ENCODE assay signal across 21 mouse cellular contexts in genomic region chr14:48663531-48663930, GRCm38 (mm10). TPM values are rescaled to one million over a fixed set of nuclear protein-coding genes. Genes with fewer than 3 reads are reported as not detected.
DNase-seq lines count a peak whose midpoint lies in the region; ATAC-seq and TF ChIP-seq lines count a peak whose summit lies in the region.
"Had no signal": no experiment of that assay in that cellular context is flagged by ENCODE, and none has a peak within 500 bp of the region (broad histone marks: within the 10 kb centered on the region; RNA-seq: fewer than 3 reads in every experiment).

No protein-coding gene starts in this region.

- H3K27ac ChIP-seq in embryonic facial prominence, embryonic 11.5 days (replicated peaks; ENCODE audit: low read depth, low read length), result no peak overlapping the region
- H3K27ac ChIP-seq in hindbrain, embryonic 11.5 days (ENCODE audit: low read depth, low read length), result no peak overlapping the region
- peak overlapping the region; percentile 78 for H3K27ac ChIP-seq in midbrain, embryonic 12.5 days (replicated peaks)
- H3K27ac ChIP-seq in cerebellum, adult 2 months (ENCODE audit: insufficient read depth, low read length), result no peak overlapping the region
- H3K27ac ChIP-seq: heart, adult 2 months; neural tube, embryonic 13.5 days; stomach, postnatal 0 days had no signal

- no peak for TF ChIP-seq CTCF in cerebellum, adult 2 months (IDR thresholded peaks at IDR 0.05; ENCODE audit: borderline replicate concordance, insufficient read depth, low read depth, low read length)

- no peaks in the 10 kb centered on the region; the same call in 1 of the 2 replicates for H3K4me1 ChIP-seq in embryonic facial prominence, embryonic 11.5 days (ENCODE audit: control insufficient read depth, insufficient read depth, low read length)
- peaks cover 4% of the 10 kb centered on the region; the same call in 1 of the 2 replicates for H3K4me1 ChIP-seq in hindbrain, embryonic 11.5 days (replicated peaks; ENCODE audit: control insufficient read depth, insufficient read depth, low read length)
- peaks cover 45% of the 10 kb centered on the region for H3K4me1 ChIP-seq in midbrain, embryonic 12.5 days
- H3K4me1 ChIP-seq in cerebellum, adult 2 months (ENCODE audit: control insufficient read depth, insufficient read depth, low read length), result no peaks in the 10 kb centered on the region

- peak; percentile 6 for DNase-seq in ZHBTc4 (ENCODE audit: low read depth, low spot score)
- DNase-seq in embryonic facial prominence, embryonic 11.5 days (ENCODE audit: low spot score), result no peak
- DNase-seq in hindbrain, embryonic 11.5 days (ENCODE audit: low spot score), result peak; percentile 49
- no peak for DNase-seq in ovary, postnatal 14 days (ENCODE audit: low spot score)
- no peak for DNase-seq in lung, postnatal 25 days (ENCODE audit: low spot score)
- no peak for DNase-seq in cerebellum, postnatal 10 days
- no peak for DNase-seq in cerebellum, adult 2 months
- DNase-seq: cerebellum, adult 18-20 months; gastrocnemius, postnatal 14 days; layer of hippocampus, postnatal 36 days; thymus, postnatal 14 days had no signal

- no peak overlapping the region for H3K4me3 ChIP-seq in embryonic facial prominence, embryonic 11.5 days (ENCODE audit: low read depth, low read length)
- no peak overlapping the region for H3K4me3 ChIP-seq in hindbrain, embryonic 11.5 days (ENCODE audit: low read depth, low read length)
- peak overlapping the region; percentile 73 for H3K4me3 ChIP-seq in midbrain, embryonic 12.5 days
- no peak overlapping the region for H3K4me3 ChIP-seq in cerebellum, adult 2 months (replicated peaks; ENCODE audit: insufficient read depth, low read depth, low read length)
- H3K4me3 ChIP-seq: heart, adult 2 months; neural tube, embryonic 13.5 days had no signal

- ATAC-seq in embryonic facial prominence, embryonic 11.5 days (replicated peaks; ENCODE audit: insufficient number of reproducible peaks, low FRiP score, low TSS enrichment, low read depth), result no peak
- ATAC-seq in hindbrain, embryonic 11.5 days (ENCODE audit: low FRiP score), result no peak
- no peak for ATAC-seq in midbrain, embryonic 12.5 days (ENCODE audit: low FRiP score, low read depth)
- ATAC-seq: inflammation-experienced regulatory T-cells, adult 6 months had no signal

- H3K9me3 ChIP-seq in embryonic facial prominence, embryonic 11.5 days (replicated peaks; ENCODE audit: control insufficient read depth, low read length), result no peaks in the 10 kb centered on the region
- H3K9me3 ChIP-seq in hindbrain, embryonic 11.5 days (ENCODE audit: control insufficient read depth, low read length), result no peaks in the 10 kb centered on the region
- no peaks in the 10 kb centered on the region for H3K9me3 ChIP-seq in midbrain, embryonic 12.5 days
- H3K9me3 ChIP-seq: neural tube, embryonic 13.5 days had no signal

- H3K4me2 ChIP-seq in embryonic facial prominence, embryonic 11.5 days (ENCODE audit: low read depth, low read length), result 0 out of 2 replicates have a peak overlapping the region, but pooled peaks have one; percentile 7
- no peak overlapping the region for H3K4me2 ChIP-seq in hindbrain, embryonic 11.5 days (replicated peaks; ENCODE audit: low read depth, low read length)
- H3K4me2 ChIP-seq in midbrain, embryonic 12.5 days (replicated peaks), result peak overlapping the region; percentile 94
- H3K4me2 ChIP-seq: liver, embryonic 11.5 days; lung, embryonic 14.5 days; neural tube, embryonic 13.5 days had no signal

- H3K36me3 ChIP-seq in embryonic facial prominence, embryonic 11.5 days (replicated peaks; ENCODE audit: control insufficient read depth, insufficient read depth, low read depth, low read length), result no peaks in the 10 kb centered on the region
- H3K36me3 ChIP-seq in hindbrain, embryonic 11.5 days (ENCODE audit: control insufficient read depth, insufficient read depth, low read length), result no peaks in the 10 kb centered on the region
- H3K36me3 ChIP-seq in midbrain, embryonic 12.5 days, result peaks cover 35% of the 10 kb centered on the region
- H3K36me3 ChIP-seq: neural tube, embryonic 13.5 days had no signal

- no peak overlapping the region for H3K9ac ChIP-seq in embryonic facial prominence, embryonic 11.5 days (replicated peaks; ENCODE audit: low read length)
- H3K9ac ChIP-seq in hindbrain, embryonic 11.5 days (ENCODE audit: low read depth, low read length), result no peak overlapping the region
- H3K9ac ChIP-seq in midbrain, embryonic 12.5 days (replicated peaks), result peak overlapping the region; percentile 99
- H3K9ac ChIP-seq: lung, embryonic 14.5 days; neural tube, embryonic 13.5 days had no signal

- H3K27me3 ChIP-seq in embryonic facial prominence, embryonic 11.5 days (ENCODE audit: control insufficient read depth, insufficient read depth, low read length), result peaks cover 54% of the 10 kb centered on the region
- H3K27me3 ChIP-seq in hindbrain, embryonic 11.5 days (ENCODE audit: control insufficient read depth, insufficient read depth, low read length), result peaks cover 83% of the 10 kb centered on the region
- H3K27me3 ChIP-seq in midbrain, embryonic 12.5 days, result peaks cover 10% of the 10 kb centered on the region; the same call in 1 of the 2 replicates
- peaks cover 3% of the 10 kb centered on the region; the same call in 1 of the 2 replicates for H3K27me3 ChIP-seq in cerebellum, adult 2 months (ENCODE audit: control insufficient read depth, insufficient read depth, low read length)

- 2% methylated on average over 4 of the region's 4 CpGs for WGBS in embryonic facial prominence, embryonic 11.5 days
- WGBS in hindbrain, embryonic 11.5 days, result under 1% methylated on average over 4 of the region's 4 CpGs
- WGBS in midbrain, embryonic 12.5 days, result 1% methylated on average over 4 of the region's 4 CpGs
- WGBS in cerebellum, adult 2 months, result 44% methylated on average over 4 of the region's 4 CpGs

- no peak for TF ChIP-seq POLR2A in cerebellum, adult 2 months (IDR thresholded peaks at IDR 0.05; ENCODE audit: borderline replicate concordance, insufficient read depth, low read length)

RNA-seq across cellular contexts. Expression of gene Otx2, which starts 10.1 kb away (rescaled TPM):
- 16.6 and 20.5 TPM in 2 replicates for polyA plus RNA-seq in embryonic facial prominence, embryonic 11.5 days (2014; fragmentation: Nextera tagmentation; extraction: Ambion mirVana)
- polyA plus RNA-seq in hindbrain, embryonic 11.5 days (2014; fragmentation: Nextera tagmentation; extraction: Ambion mirVana), result 13.9 TPM in 2 replicates
- 180 and 189 TPM in 2 replicates for polyA plus RNA-seq in midbrain, embryonic 12.5 days (2016; fragmentation: Nextera tagmentation; extraction: Ambion mirVana)
- polyA plus RNA-seq in cerebellum, adult 2 months (2012; rRNA removed), result 9.9 and 13.8 TPM in 2 replicates
- polyA plus RNA-seq: C2C12; heart, adult 2 months; heart, embryonic 16.5 days; inflammation-experienced regulatory T-cells, adult 6 months; kidney, embryonic 14.5 days; liver, embryonic 11.5 days; lung, embryonic 14.5 days; neural tube, embryonic 13.5 days; stomach, postnatal 0 days had no signal

Comparison
In these comparisons a context has a peak if more than half of its experiments do, and no peak if none do; other contexts are left out.
1. DNase-seq: peak in ZHBTc4 (single experiment) and hindbrain, embryonic 11.5 days (single experiment); none in embryonic facial prominence, embryonic 11.5 days (single experiment), ovary, postnatal 14 days (single experiment), lung, postnatal 25 days (single experiment), cerebellum, postnatal 10 days (0 of 2) and cerebellum, adult 2 months (0 of 2).